Mouse (Mus musculus) CH12.LX (cell line): ENCODE measurements at regions not wholly inside any gene's neighbourhood (a gene's known extent, or its start where the extent isn't known, plus 50 kb on each side); places are given as distances from the start of the nearest gene placed in this dataset.
"Not testable (repeated sequence)": the region's sequence is repeated elsewhere in the genome, so short reads cannot be mapped to it uniquely, and the experiment has no call there.

Source experiments
- DNase-seq: peaks from one replicate; pipeline ENCODE4 v3.0.0-alpha.2; 2013; ENCODE audit errors: extremely low read depth
- H3K27ac ChIP-seq: 2 replicates; pipeline ENCODE4 v1.5.1; 2012; ENCODE audit warnings: low read depth, mild to moderate bottlenecking, control low read depth, moderate library complexity; ENCODE audit not compliant: insufficient read depth
- H3K27me3 ChIP-seq: replicated peaks from 2 replicates; pipeline ENCODE3; 2012; ENCODE audit warnings: inconsistent platforms
- H3K36me3 ChIP-seq, 2 experiments: replicated peaks in 1 of 2; 2 replicates each; pipeline versions ENCODE3 to v1.6.1; 2012; ENCODE audit warnings: inconsistent platforms in 1 of 2, low read length in 1 of 2, mild to moderate bottlenecking in 1 of 2, mixed read lengths in 1 of 2, moderate library complexity in 1 of 2; ENCODE audit not compliant: control insufficient read depth in 1 of 2, insufficient read depth in 1 of 2
- H3K4me1 ChIP-seq, 2 experiments: 2 replicates each; pipeline ENCODE4 v1.6.1; 2012; ENCODE audit warnings: inconsistent platforms in 1 of 2, moderate library complexity in 1 of 2; ENCODE audit not compliant: insufficient read depth in 2 of 2, control insufficient read depth in 1 of 2
- H3K4me2 ChIP-seq: 2 replicates; pipeline ENCODE4 v1.6.1; 2012; ENCODE audit warnings: low read depth, mild to moderate bottlenecking, control low read depth; ENCODE audit not compliant: poor library complexity, insufficient read depth, severe bottlenecking
- H3K4me3 ChIP-seq, 3 experiments: fragments of 150-350 bp in 1 of 3; sonication (generic) in 1 of 3; replicated peaks in 1 of 3; 2 replicates each; pipeline versions ENCODE3 to v1.5.1; 2011 to 2012; ENCODE audit warnings: low read depth in 2 of 3, low read length in 2 of 3, mild to moderate bottlenecking in 2 of 3, moderate library complexity in 2 of 3, control low read depth in 1 of 3, improper control_type of control experiment in 1 of 3, inconsistent platforms in 1 of 3, mixed read lengths in 1 of 3; ENCODE audit not compliant: poor library complexity in 1 of 3
- H3K79me2 ChIP-seq: replicated peaks from 2 replicates; pipeline ENCODE4 v1.6.1; 2012; ENCODE audit warnings: mild to moderate bottlenecking, moderate library complexity; ENCODE audit not compliant: control insufficient read depth, poor library complexity, insufficient read depth, severe bottlenecking; ENCODE audit errors: extremely low read depth
- H3K9ac ChIP-seq: 2 replicates; pipeline ENCODE4 v1.6.1; 2012; ENCODE audit warnings: low read depth, mild to moderate bottlenecking, control low read depth, moderate library complexity; ENCODE audit not compliant: insufficient read depth
- H3K9me3 ChIP-seq: replicated peaks from 2 replicates; pipeline ENCODE3; 2012; ENCODE audit warnings: low read length, inconsistent platforms, mixed read lengths
- BHLHE40 ChIP-seq: IDR thresholded peaks from 2 replicates; pipeline ENCODE4 v1.6.1; 2011; ENCODE audit warnings: mild to moderate bottlenecking, low read depth, low read length, improper control_type of control experiment
- CHD1 ChIP-seq: IDR thresholded peaks from 2 replicates; pipeline ENCODE4 v1.6.1; 2012; ENCODE audit warnings: low read depth, low read length, improper control_type of control experiment, inconsistent platforms
- CHD2 ChIP-seq: IDR thresholded peaks from 2 replicates; pipeline ENCODE4 v1.6.1; 2011; ENCODE audit warnings: low read length, improper control_type of control experiment
- E2F4 ChIP-seq: IDR thresholded peaks from 2 replicates; pipeline ENCODE4 v1.6.1; 2011; ENCODE audit warnings: low read depth, low read length, improper control_type of control experiment; ENCODE audit not compliant: insufficient replicate concordance
- ELF1 ChIP-seq: IDR thresholded peaks from 2 replicates; pipeline ENCODE4 v1.6.1; 2014; ENCODE audit warnings: low read depth, mild to moderate bottlenecking, inconsistent platforms, low read length, improper control_type of control experiment
- GABPA ChIP-seq: IDR thresholded peaks from 2 replicates; pipeline ENCODE4 v1.6.1; 2012; ENCODE audit warnings: low read depth, low read length, improper control_type of control experiment, inconsistent platforms; ENCODE audit not compliant: insufficient replicate concordance
- HCFC1 ChIP-seq: IDR thresholded peaks from 2 replicates; pipeline ENCODE4 v1.6.1; 2012; ENCODE audit warnings: low read depth, mild to moderate bottlenecking, inconsistent platforms, low read length, improper control_type of control experiment
- JUN ChIP-seq: IDR thresholded peaks from 2 replicates; pipeline ENCODE4 v1.6.1; 2011; ENCODE audit warnings: low read depth, mild to moderate bottlenecking, low read length, improper control_type of control experiment, moderate library complexity; ENCODE audit not compliant: insufficient read depth
- MYC ChIP-seq: IDR thresholded peaks from 2 replicates; pipeline ENCODE4 v1.6.1; 2011; ENCODE audit warnings: low read depth, mild to moderate bottlenecking, improper control_type of control experiment, low read length
- PAX5 ChIP-seq: IDR thresholded peaks from 2 replicates; pipeline ENCODE4 v1.6.1; 2012; ENCODE audit warnings: low read length, inconsistent platforms, mixed read lengths
- POLR2AphosphoS2 ChIP-seq: IDR thresholded peaks from 2 replicates; pipeline ENCODE4 v1.6.1; 2011; ENCODE audit warnings: low read depth, low read length, improper control_type of control experiment
- SIN3A ChIP-seq: IDR thresholded peaks from 2 replicates; pipeline ENCODE4 v1.6.1; 2012; ENCODE audit warnings: low read length, improper control_type of control experiment, inconsistent platforms
- TBP ChIP-seq: conservative IDR thresholded peaks from 2 replicates; pipeline ENCODE4 v1.6.1; 2011; ENCODE audit warnings: low read depth, low read length, improper control_type of control experiment
- TCF12 ChIP-seq: IDR thresholded peaks from 2 replicates; pipeline ENCODE4 v1.6.1; 2014; ENCODE audit warnings: low read depth, mild to moderate bottlenecking, inconsistent platforms, low read length, improper control_type of control experiment
- UBTF ChIP-seq: IDR thresholded peaks from 2 replicates; pipeline ENCODE4 v1.6.1; 2012; ENCODE audit warnings: low read depth, mild to moderate bottlenecking, inconsistent platforms, low read length, improper control_type of control experiment, moderate library complexity
- USF2 ChIP-seq: conservative IDR thresholded peaks from 2 replicates; pipeline ENCODE4 v1.6.1; 2011; ENCODE audit warnings: low read depth, low read length, improper control_type of control experiment
- ZMIZ1 ChIP-seq: IDR thresholded peaks from 2 replicates; pipeline ENCODE4 v1.6.1; 2012; ENCODE audit warnings: low read depth, mild to moderate bottlenecking, inconsistent platforms, low read length, improper control_type of control experiment
- dilution Hi-C: fragments of 300-500 bp; cut with MboI; formaldehyde crosslinking; loops from 2 replicates; pipeline ENCODE4 v1.14.3; 2020; ENCODE audit warnings: low sequenced_read_pairs; ENCODE audit not compliant: extremely low pct_unique_long_range_greater_than_20kb, extremely low pct_ligation_motif_present
- in situ Hi-C: fragments of 300-500 bp; cut with MboI; formaldehyde crosslinking; loops from 3 replicates; pipeline ENCODE4 v1.14.3; 2019; ENCODE audit warnings: low sequenced_read_pairs, low pct_ligation_motif_present, low pct_unique_long_range_greater_than_20kb, mixed read lengths

- no peak for DNase-seq
- dilution Hi-C loops (no loop called here), in situ Hi-C loops (no loop called here)
- peaks cover 3 to 8% of the 10 kb centered on the region in 2 experiments; a peak in 1 of 4 replicates for H3K4me1 ChIP-seq
- H3K36me3 ChIP-seq, result no peaks in the 10 kb centered on the region
- TF ChIP-seq ZMIZ1, result no peak
- TF ChIP-seq HCFC1, result no peak
- no peak for TF ChIP-seq BHLHE40
- no peak for TF ChIP-seq UBTF
- no peak for TF ChIP-seq E2F4
- no peak for TF ChIP-seq GABPA
- TF ChIP-seq JUN, result no peak
- no peak for TF ChIP-seq SIN3A
- no peak for TF ChIP-seq MYC
- no peak for TF ChIP-seq CHD2
- TF ChIP-seq CHD1, result no peak
- no peak for TF ChIP-seq PAX5
- no peak overlapping the region for H3K4me3 ChIP-seq
- H3K4me2 ChIP-seq, result no peak overlapping the region
- H3K79me2 ChIP-seq, result no peaks in the 10 kb centered on the region
- no peaks in the 10 kb centered on the region for H3K27me3 ChIP-seq
- no peak overlapping the region for H3K27ac ChIP-seq
- no peaks in the 10 kb centered on the region for H3K9me3 ChIP-seq
- no peak overlapping the region for H3K9ac ChIP-seq
Observed at GRCm38 (mm10) chr9:52935082-52935481, 255.5 kb upstream of the AI593442 start.

GRCm38 (mm10) chr9:52917516-52917915, 237.9 kb upstream of the AI593442 start:
- Histone ChIP-seq H3K4me1 (no peaks in the 10 kb centered on the region), H3K4me3 (no peak overlapping the region), H3K9ac (no peak overlapping the region), H3K4me2 (no peak overlapping the region), H3K27ac (no peak overlapping the region), H3K27me3 (no peaks in the 10 kb centered on the region), H3K79me2 (no peaks in the 10 kb centered on the region), H3K36me3 (no peaks in the 10 kb centered on the region), H3K9me3 (no peaks in the 10 kb centered on the region)
- dilution Hi-C loops (no loop called here), in situ Hi-C loops (no loop called here)
- TF ChIP-seq TBP (no peak), GABPA (no peak), POLR2AphosphoS2 (no peak), TCF12 (no peak), CHD2 (no peak), ELF1 (no peak), USF2 (no peak)
- no peak for DNase-seq

GRCm38 (mm10) chr9:52888653-52889052, 209.1 kb upstream of the AI593442 start:
- H3K79me2 ChIP-seq, in situ Hi-C loops, H3K27ac ChIP-seq, H3K4me1 ChIP-seq, H3K9me3 ChIP-seq, H3K4me2 ChIP-seq, H3K27me3 ChIP-seq, H3K9ac ChIP-seq, DNase-seq, H3K4me3 ChIP-seq, dilution Hi-C loops, H3K36me3 ChIP-seq: not testable (repeated sequence)

GRCm38 (mm10) chr9:52887997-52888396, 208.4 kb upstream of the AI593442 start:
- H3K4me3 ChIP-seq, DNase-seq, H3K4me1 ChIP-seq, H3K9me3 ChIP-seq, H3K27me3 ChIP-seq, H3K27ac ChIP-seq, H3K9ac ChIP-seq, H3K36me3 ChIP-seq, dilution Hi-C loops, in situ Hi-C loops, H3K79me2 ChIP-seq, H3K4me2 ChIP-seq: not testable (repeated sequence)
